Mouse (Mus musculus): ENCODE measurements around the gene Rsbn1. TPM values are rescaled to one million over a fixed set of nuclear protein-coding genes. Genes with fewer than 3 reads are reported as not detected.

Gene Rsbn1
- polyA plus RNA-seq, 1 experiment from 2014 or later = 23.0 TPM

DNA sequence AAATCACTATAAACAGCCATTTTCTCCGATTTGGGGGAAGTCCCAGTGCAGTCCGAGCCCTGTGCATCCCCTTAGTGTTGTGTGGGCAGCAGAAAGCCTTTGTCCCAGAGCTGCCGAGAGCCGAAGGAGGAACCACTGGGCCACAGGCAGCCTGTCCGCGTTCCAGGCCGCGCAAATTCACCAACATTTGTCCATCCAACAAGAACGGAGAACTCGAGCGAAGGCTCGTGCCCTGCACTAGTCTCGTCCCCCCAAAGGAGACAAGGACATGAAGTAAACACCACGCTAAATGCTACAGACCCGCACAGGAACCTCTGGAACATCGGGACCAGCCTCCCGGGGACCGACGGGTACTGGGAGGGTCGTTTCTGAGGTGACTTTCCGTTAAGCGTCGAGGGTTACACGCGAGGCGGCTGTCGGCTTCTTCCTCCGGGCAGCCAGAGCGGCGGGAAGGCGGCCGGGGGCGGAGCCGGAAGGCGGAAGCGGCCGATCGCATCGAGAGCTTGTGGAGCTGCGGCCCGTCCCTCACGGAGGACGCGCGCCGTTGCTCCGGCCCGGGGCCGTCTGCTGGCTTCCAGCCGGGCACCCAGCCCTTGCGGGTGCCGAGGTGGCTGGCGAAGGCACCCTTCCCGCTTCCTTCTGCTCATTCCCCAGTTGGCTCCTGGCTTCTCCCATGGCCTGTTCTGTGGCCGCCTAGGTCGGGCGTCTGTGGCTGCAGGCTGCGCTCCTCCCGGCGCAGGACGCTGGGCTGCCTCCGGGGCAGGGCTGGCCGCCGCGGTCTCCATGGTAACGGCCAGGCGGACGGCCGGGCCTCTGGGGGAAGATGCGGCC is 54.2 kb downstream of the Rsbn1 start, which contains the start of gene Phtf1:
Gene Phtf1, plus strand, starts transcription at position 250 of the 831 bp plus-strand sequence.
- Histone ChIP-seq H3K27ac (peak within 1 kb of the TSS; percentile 98), H3K4me3 (peak within 1 kb of the TSS; percentile 98), H3K4me2 (peak within 1 kb of the TSS; percentile 75), H3K9ac (peak within 1 kb of the TSS; percentile 96), H3K27me3 (replicated peaks) (no peaks in the 10 kb centered on the region), H3K9me3 (no peaks in the 10 kb centered on the region), H3K36me3 (replicated peaks) (0 out of 2 replicates have a peak, but pooled peaks cover 3% of the 10 kb centered on the region), H3K4me1 (peaks cover 22% of the 10 kb centered on the region)
- peak; percentile 96 for ATAC-seq (replicated peaks)
- under 1% methylated on average over 70 of the region's 70 CpGs for WGBS

DNA sequence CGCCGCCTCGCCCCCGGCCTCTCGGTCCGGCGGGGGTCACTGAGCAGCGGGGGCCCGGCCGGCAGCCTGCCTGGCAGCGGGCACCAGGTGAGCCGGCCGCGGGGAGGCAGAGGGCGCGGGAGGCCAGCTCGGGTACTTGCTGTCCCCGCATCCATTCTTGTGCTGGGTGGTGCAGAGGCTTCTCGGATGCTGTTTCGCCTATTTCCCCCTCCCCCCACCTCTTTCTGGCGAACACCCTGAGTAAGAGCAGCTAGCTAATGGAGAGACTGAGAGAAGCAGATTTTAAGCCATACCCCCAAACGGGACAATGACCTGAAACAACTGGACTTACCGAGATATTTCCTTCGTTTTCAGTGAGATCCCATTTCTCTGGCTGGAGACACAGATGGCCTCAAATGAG is 54.8 kb downstream of the Rsbn1 start:
- peak; percentile 85 for ATAC-seq (replicated peaks)
- H3K9ac ChIP-seq = peak overlapping the region; percentile 96
- 0 out of 2 replicates have a peak, but pooled peaks cover 3% of the 10 kb centered on the region for H3K36me3 ChIP-seq (replicated peaks)
- H3K4me3 ChIP-seq = peak overlapping the region; percentile 98
- peak overlapping the region; percentile 98 for H3K27ac ChIP-seq
- under 1% methylated on average over 24 of the region's 24 CpGs for WGBS
- H3K27me3 ChIP-seq (replicated peaks) = no peaks in the 10 kb centered on the region
- H3K9me3 ChIP-seq = no peaks in the 10 kb centered on the region
- peaks cover 22% of the 10 kb centered on the region for H3K4me1 ChIP-seq
- H3K4me2 ChIP-seq = peak overlapping the region; percentile 75

DNA sequence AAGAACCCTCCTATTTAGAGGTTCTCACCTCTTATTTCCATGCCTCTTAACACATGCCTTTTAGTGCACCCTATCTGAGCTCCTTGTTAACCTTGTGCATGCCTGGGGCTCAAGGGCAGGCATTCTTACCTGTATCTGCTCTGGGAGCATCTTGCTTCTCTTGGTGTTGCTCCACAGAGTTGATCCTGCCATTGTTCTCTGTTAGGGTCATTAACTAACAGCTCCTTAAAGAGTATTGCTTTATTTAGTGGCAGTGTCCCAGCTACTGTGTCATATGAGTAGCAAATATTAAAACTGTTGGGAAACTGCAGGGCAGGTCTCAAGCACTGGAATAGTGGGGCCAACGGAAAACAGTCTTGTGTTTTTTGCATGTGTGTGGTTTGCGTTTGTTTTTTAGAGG is 57.2 kb downstream of the Rsbn1 start:
- over 99% methylated on average over 2 of the region's 2 CpGs for WGBS
- H3K27me3 ChIP-seq (replicated peaks) = no peaks in the 10 kb centered on the region
- ATAC-seq (replicated peaks) = no peak
- H3K9ac ChIP-seq = no peak overlapping the region
- H3K27ac ChIP-seq = no peak overlapping the region
- H3K9me3 ChIP-seq = no peaks in the 10 kb centered on the region
- H3K36me3 ChIP-seq (replicated peaks) = 0 out of 2 replicates have a peak, but pooled peaks cover 3% of the 10 kb centered on the region
- no peak overlapping the region for H3K4me3 ChIP-seq
- peaks cover 22% of the 10 kb centered on the region for H3K4me1 ChIP-seq
- H3K4me2 ChIP-seq = no peak overlapping the region

DNA sequence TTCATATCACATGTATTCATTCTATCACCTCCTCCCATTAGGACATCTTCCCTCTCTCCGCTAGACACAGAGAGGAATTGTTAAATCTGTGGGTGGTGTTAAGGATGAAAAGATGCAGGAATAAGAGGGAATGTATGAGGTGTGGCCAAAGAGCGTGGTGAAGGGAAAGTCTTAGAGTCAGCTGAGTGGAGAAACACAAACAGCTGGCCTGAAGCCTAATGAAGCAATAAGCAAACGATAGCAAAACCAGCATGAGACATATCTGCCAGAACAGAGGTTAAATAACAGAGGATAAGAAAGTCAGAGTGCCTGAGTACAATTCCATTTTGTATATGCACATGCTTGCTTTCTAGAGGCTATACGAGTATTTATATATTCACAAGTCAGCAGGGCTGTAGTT is 70.6 kb downstream of the Rsbn1 start:
- Histone ChIP-seq H3K36me3 (replicated peaks) (peaks cover 25% of the 10 kb centered on the region; the same call in 1 of the 2 replicates), H3K4me2 (no peak overlapping the region), H3K27me3 (replicated peaks) (no peaks in the 10 kb centered on the region), H3K4me3 (no peak overlapping the region), H3K9ac (no peak overlapping the region), H3K4me1 (no peaks in the 10 kb centered on the region), H3K9me3 (no peaks in the 10 kb centered on the region), H3K27ac (no peak overlapping the region)
- ATAC-seq (replicated peaks) = no peak
- WGBS = 79% methylated on average over 4 of the region's 4 CpGs

DNA sequence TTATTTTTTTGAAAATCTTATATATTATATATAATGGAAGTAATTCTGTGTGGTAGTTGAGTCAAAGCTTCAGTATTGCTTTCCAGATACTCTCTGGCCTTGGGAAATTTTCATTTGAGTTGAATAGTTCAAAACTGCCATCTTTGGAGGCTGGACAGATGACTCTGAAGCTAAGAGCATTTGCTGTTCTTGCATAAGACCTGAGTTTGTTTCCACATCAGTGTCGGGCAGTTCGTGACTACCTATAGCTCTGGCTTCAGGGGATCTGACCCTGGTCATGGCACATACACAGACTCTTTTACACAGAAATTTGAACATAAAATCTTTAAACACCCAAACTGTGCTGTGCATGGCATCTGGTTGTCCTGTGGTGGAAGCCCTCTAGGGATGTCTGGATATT is 71.3 kb downstream of the Rsbn1 start:
- Histone ChIP-seq H3K4me3 (no peak overlapping the region), H3K36me3 (replicated peaks) (peaks cover 25% of the 10 kb centered on the region; the same call in 1 of the 2 replicates)
- 97% methylated on average over 2 of the region's 2 CpGs for whole genome bisulfite sequencing

DNA sequence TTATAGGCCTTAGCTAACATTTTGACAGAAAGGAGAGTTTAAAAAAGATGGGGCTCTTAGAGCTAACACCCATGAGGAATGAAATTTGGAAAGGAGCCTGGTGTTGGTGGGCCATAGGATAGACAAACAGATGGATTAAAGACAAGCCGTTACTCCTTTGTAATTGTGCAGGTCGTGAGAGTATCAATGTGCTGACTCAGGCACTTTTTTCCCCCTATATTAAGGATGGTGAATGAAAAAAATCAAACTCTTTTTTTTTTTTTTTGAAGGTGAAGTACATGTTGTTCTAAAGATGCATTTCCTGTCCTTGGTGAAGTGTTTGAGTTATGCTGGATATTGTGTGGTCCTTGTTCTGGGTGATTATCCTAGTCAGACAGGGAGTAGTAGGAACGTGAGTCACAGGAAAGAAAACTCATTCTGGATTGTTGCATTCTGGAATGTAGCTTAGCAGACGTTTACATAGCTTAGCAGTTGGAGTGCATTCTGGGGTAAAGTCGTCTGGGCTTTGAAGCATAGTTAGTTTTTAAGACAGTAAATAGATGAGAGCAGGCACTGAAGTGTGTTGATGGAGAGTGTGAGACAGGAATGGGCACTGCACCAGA is 74.0 kb downstream of the Rsbn1 start:
- Histone ChIP-seq H3K9me3 (no peaks in the 10 kb centered on the region), H3K36me3 (replicated peaks) (peaks cover 31% of the 10 kb centered on the region), H3K4me3 (no peak overlapping the region), H3K27me3 (replicated peaks) (no peaks in the 10 kb centered on the region), H3K4me2 (no peak overlapping the region), H3K27ac (no peak overlapping the region), H3K4me1 (no peaks in the 10 kb centered on the region), H3K9ac (no peak overlapping the region)
- no peak for ATAC-seq (replicated peaks)
- 56% methylated on average over 5 of the region's 5 CpGs for whole genome bisulfite sequencing

More for the DNA sequence above, 71.3 kb downstream of the Rsbn1 start:
- H3K27ac ChIP-seq = no peak overlapping the region
- H3K9ac ChIP-seq = no peak overlapping the region
- H3K27me3 ChIP-seq (replicated peaks) = no peaks in the 10 kb centered on the region
- H3K4me2 ChIP-seq = no peak overlapping the region
- ATAC-seq (replicated peaks) = no peak
- no peaks in the 10 kb centered on the region for H3K4me1 ChIP-seq
- H3K9me3 ChIP-seq = no peaks in the 10 kb centered on the region

DNA sequence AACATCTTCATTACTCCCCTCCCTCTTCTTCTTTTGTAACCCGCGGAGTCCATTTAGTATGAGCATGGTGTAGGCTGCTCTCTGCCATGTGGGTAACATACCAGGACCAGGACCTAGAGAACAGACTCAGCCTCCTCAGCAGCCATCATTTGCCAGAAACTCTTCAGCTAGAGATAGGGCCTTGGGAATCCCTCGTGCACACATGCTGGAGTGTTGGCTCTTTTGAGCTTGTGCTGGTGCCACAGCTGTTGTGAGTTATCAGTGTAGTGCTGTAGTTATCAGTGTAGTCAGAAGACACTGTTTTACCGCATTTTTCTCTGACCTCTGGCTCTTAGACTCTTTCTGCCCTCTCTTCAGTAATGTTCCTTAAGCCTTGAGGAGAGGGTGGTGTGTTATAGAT is 75.4 kb downstream of the Rsbn1 start:
- Histone ChIP-seq H3K36me3 (replicated peaks) (peaks cover 26% of the 10 kb centered on the region), H3K4me2 (no peak overlapping the region), H3K9ac (no peak overlapping the region), H3K9me3 (no peaks in the 10 kb centered on the region), H3K27me3 (replicated peaks) (no peaks in the 10 kb centered on the region), H3K4me1 (no peaks in the 10 kb centered on the region), H3K4me3 (no peak overlapping the region), H3K27ac (no peak overlapping the region)
- no peak for ATAC-seq (replicated peaks)
- 96% methylated on average over 4 of the region's 4 CpGs for WGBS

DNA sequence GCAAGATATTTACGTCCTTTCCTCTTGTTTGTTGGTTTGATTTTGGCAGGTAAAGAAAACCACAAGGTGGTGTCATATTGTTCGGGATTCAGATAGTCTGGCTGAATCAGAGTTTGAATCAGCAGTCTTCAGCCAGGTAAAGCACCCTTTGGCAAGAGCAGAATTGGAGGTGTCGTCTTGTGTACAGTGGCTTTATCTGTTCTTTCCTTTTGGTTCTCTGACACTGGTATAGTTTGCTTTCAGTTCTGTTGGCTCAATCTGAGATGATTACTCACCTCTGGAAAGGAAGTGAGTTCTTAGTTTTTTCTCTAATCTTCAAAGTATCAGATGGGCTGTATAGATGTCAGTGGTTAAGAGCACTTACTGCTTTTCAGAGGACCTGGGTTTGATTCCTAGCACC is 77.4 kb downstream of the Rsbn1 start:
- H3K27ac ChIP-seq = no peak overlapping the region
- no peak overlapping the region for H3K9ac ChIP-seq
- H3K4me2 ChIP-seq = no peak overlapping the region
- 98% methylated on average over 3 of the region's 3 CpGs for WGBS
- H3K27me3 ChIP-seq (replicated peaks) = no peaks in the 10 kb centered on the region
- no peak overlapping the region for H3K4me3 ChIP-seq
- H3K9me3 ChIP-seq = no peaks in the 10 kb centered on the region
- no peak for ATAC-seq (replicated peaks)
- peaks cover 18% of the 10 kb centered on the region for H3K36me3 ChIP-seq (replicated peaks)
- no peaks in the 10 kb centered on the region for H3K4me1 ChIP-seq

DNA sequence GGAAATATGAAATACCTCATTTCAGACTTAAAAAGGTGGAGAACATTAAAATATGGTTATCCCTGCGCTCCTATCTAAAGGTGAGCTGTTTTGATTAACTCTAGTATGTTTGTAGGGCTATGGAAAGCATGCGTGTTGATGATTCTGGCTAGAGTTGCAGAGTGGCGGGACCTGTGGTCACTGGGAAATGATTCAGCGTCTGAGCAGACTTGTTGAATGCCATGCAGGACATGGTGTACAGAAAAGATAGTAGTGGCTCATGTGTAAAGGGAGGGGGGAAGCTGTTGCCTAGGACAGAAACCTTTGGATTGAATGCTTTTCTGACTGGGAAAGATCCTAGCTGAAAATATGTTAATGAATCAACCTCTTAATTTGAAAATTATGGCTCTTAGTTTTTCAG is 84.8 kb downstream of the Rsbn1 start:
- Histone ChIP-seq H3K27ac (no peak overlapping the region), H3K9me3 (no peaks in the 10 kb centered on the region), H3K9ac (no peak overlapping the region), H3K36me3 (replicated peaks) (peaks cover 21% of the 10 kb centered on the region; the same call in 1 of the 2 replicates), H3K4me2 (no peak overlapping the region), H3K27me3 (replicated peaks) (no peaks in the 10 kb centered on the region), H3K4me1 (no peaks in the 10 kb centered on the region), H3K4me3 (no peak overlapping the region)
- WGBS = 97% methylated on average over 4 of the region's 4 CpGs
- ATAC-seq (replicated peaks) = no peak

DNA sequence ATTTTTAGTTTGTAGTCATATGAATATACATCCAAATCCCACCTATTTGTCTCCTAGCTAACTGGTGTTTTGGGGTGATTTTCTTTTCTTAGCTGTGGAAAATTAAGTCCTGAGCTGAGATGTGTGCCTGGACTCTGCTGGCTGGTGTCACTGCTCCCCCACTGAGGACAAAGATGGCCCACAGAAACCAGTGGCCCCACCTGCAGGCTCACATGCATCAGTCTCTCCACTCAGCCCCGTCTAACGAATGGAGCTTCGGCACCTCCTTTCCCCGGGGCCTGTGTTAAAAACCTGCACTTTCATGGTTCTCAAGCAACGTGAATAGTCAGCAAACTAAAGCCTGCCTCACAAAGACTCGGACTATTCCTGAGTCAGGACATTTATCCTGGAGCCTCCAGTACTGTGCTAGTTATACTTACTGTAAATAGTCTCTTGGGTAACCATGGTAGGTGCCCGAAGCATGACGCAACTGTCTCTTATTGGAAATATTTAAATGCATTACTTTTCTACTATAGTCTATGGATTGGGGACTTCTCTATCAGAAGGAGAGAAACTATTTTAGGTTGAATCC is 93.1 kb downstream of the Rsbn1 start:
- Histone ChIP-seq H3K27ac (no peak overlapping the region), H3K4me2 (no peak overlapping the region), H3K27me3 (replicated peaks) (no peaks in the 10 kb centered on the region), H3K4me1 (no peaks in the 10 kb centered on the region), H3K9ac (no peak overlapping the region), H3K4me3 (no peak overlapping the region), H3K9me3 (no peaks in the 10 kb centered on the region), H3K36me3 (replicated peaks) (peaks cover 11% of the 10 kb centered on the region; the same call in 1 of the 2 replicates)
- 76% methylated on average over 8 of the region's 8 CpGs for WGBS
- ATAC-seq (replicated peaks) = no peak

DNA sequence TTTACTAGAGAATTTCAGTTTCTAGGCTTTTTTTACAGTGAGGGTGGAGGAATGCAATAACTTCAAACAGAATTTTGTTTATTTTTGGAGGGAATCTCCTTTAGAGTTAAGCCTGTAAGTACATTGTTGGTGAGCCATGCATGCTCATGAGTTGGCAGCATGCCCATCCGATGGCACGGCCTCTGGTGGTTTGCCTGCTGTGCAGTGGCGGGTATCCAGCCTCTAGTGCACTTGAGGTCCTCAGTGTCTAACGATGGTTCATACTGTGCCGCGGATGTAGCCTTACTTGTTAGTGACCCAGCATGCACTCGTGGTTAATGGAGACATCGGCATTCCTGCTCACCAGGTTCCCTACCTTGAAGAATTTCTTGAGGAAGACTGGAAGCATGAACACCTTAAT is 93.6 kb downstream of the Rsbn1 start:
- H3K27ac ChIP-seq = no peak overlapping the region
- no peaks in the 10 kb centered on the region for H3K27me3 ChIP-seq (replicated peaks)
- 62% methylated on average over 8 of the region's 8 CpGs for WGBS
- H3K36me3 ChIP-seq (replicated peaks) = peaks cover 11% of the 10 kb centered on the region; the same call in 1 of the 2 replicates
- no peak for ATAC-seq (replicated peaks)
- no peak overlapping the region for H3K4me3 ChIP-seq
- H3K9me3 ChIP-seq = no peaks in the 10 kb centered on the region
- no peak overlapping the region for H3K9ac ChIP-seq
- H3K4me1 ChIP-seq = no peaks in the 10 kb centered on the region
- no peak overlapping the region for H3K4me2 ChIP-seq

DNA sequence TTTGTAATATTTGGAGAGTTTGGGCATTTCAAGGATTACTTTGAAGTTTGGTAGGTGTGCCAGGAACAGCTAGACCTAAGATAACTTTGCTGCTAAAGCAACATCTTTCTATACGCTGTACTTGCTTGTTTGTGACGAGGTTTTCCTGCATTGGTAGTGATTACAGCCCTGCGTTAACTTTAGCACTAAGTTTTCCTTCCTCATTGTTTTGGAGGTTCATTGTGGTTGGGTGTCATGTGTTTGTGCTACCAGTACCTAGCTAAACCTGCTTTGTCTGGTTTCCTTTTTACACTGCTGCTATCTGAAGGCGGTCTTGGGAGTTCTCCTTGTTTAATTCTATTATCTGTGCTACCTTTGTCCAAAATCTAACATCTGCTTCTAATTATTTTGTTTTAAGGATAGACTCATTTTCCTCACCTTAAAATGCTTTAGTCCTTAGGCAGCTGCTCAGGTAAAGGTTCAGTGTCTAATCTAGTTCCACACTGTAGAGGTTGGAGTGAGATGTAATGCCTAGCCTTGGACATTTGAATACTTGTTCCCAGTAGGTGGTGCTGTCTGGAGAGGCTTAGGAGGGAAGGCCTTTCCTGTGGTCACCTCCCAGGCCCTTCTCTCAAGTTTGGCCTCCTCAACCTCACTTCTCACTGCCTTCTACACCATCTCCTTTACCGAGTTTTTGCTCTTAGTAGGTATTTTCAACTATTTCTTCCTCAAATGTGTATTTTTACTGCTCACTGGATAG is 96.2 kb downstream of the Rsbn1 start:
- H3K9ac ChIP-seq = no peak overlapping the region
- ATAC-seq (replicated peaks) = no peak
- H3K36me3 ChIP-seq (replicated peaks) = peaks cover 9% of the 10 kb centered on the region; the same call in 1 of the 2 replicates
- H3K27me3 ChIP-seq (replicated peaks) = no peaks in the 10 kb centered on the region
- no peak overlapping the region for H3K4me3 ChIP-seq
- H3K4me2 ChIP-seq = no peak overlapping the region
- no peaks in the 10 kb centered on the region for H3K4me1 ChIP-seq
- 91% methylated on average over 5 of the region's 5 CpGs for WGBS
- H3K27ac ChIP-seq = no peak overlapping the region
- no peaks in the 10 kb centered on the region for H3K9me3 ChIP-seq
